Mouse (Mus musculus) mesoderm, embryonic 11.5 days (tissue): ENCODE data around the gene Hadh.
A peak's percentile ranks its signal among the peaks of the same experiment; 100 is the strongest.

ENCODE experiments used
- DNase-seq: peaks from one replicate; pipeline ENCODE4 v3.0.0-alpha.2; 2012; ENCODE audit warnings: low read depth, low spot score

The Hadh gene

DNA sequence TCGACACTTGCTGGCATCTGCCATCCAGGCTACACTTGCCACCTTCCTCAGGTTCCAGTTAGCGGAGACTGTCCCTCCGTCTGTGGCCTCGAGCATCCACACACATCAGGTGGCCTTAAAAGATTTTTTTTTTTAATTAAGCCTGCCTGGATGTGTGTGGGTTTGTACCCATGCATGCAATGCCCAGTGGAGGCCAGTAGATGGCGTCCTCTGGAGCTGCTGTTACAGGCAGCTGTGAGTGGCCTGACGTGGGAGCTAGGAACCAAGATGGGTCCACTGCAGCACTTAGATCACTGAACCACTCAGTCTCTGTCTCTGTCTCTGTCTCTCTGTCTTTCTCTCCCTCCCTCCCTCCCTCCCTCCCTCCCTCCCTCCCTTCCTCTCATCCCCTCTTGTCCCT lies 43.8 kb downstream of the Hadh start:
- peak; percentile 34 for DNase-seq

DNA sequence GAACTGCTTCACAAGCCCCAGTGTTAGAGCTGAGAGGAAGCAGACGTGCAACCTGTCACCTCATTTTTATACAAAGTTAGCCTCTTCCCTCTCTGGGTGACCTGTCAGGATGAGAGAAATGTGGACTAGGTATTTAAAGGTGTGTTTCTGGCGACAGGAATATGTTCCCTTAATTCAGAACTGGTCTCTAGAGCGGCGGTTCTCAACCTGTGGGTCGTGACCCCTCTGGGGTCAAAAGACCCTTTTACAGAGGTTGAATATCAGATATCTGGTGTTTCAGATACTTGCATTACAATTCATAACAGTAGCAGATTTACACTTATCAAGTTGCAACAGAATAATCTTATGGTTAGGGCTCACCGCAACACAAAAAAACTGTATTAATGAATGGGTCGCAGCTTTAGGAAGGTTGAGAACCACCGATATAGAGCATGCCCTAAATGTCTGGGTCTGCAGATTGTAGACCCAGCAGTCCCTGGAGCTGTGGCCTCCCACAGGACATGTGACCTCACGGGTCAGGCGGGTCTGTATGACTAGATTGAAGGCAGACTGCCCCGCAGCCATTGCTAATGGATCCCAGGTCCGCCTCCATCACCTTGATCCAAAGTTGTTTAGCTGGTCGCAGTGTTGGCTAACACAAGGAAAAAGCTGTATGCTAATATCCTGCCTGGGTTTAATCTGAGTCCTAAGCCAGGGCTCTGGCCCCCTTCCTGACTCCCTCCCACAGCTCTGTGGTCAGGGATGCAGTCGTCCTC lies 53.1 kb downstream of the Hadh start:
- DNase-seq, result no peak

DNA sequence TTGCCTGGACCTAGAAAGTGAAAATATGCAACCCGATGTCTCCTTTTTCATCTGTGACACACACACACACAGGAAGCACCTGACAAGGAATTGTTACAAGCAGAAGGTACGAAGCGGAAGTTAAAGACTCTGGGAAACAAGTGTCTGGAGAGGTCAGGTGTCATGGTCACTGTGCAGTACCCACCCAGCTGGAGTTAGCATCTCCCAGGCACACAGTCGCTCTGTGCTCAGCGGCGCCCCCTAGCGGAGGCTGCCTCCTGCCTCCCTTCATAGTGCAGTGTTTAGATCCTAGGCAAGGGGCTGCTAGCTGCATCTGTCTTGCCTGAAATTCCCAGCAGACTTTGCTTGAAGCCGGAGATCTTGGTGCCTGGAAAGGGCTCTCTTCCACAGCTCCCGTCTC lies 57.1 kb downstream of the Hadh start:
- DNase-seq, result peak; percentile 23

DNA sequence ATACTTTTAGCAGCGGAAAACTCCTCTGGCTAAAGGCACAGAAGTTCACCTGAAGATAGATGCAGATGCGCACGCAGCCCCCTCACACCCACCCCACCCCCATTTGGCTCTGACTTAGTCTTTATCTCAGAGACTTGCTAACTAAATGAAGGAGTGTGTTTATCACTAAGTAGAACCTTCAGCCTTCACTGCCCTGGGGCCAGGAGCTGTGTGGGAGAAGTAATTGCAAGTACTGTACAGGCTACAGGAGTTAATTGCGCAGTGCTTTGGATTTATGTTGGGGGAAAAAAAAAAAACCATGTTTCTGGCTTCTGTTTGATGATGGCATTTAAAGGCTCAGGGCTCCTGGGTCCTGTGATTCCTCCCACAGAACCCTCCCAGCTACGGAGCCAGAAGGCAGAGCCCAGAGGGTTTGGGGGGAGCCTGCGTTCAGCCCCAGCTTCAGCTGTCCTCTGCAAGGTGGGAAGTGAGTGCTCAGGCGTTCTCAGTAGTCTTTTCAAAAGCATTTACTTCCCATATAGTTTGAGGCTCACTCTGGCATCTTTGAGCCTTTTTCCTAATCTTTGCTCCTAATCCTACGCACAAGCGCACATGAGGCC lies 57.7 kb downstream of the Hadh start:
- DNase-seq, result no peak

DNA sequence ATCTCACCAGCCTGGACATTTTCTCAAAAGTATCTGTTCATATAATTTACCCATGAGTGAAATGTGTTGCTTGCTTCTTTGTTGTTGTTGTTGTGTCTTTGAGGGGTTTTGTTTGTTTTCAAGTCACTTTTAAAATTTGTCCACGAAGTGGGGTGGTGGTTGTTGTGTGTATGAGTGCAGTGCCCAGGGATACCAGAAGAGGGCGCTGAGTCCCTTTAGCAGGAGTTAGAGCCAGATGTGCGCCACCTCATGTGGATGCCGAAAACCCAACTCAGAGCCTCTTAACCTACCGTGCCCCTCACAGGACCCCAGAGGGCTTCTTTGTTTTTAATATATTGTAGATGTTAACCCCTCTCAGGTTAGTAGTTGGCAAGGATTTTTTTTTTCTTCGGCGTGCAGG lies 59.7 kb downstream of the Hadh start:
- no peak for DNase-seq

DNA sequence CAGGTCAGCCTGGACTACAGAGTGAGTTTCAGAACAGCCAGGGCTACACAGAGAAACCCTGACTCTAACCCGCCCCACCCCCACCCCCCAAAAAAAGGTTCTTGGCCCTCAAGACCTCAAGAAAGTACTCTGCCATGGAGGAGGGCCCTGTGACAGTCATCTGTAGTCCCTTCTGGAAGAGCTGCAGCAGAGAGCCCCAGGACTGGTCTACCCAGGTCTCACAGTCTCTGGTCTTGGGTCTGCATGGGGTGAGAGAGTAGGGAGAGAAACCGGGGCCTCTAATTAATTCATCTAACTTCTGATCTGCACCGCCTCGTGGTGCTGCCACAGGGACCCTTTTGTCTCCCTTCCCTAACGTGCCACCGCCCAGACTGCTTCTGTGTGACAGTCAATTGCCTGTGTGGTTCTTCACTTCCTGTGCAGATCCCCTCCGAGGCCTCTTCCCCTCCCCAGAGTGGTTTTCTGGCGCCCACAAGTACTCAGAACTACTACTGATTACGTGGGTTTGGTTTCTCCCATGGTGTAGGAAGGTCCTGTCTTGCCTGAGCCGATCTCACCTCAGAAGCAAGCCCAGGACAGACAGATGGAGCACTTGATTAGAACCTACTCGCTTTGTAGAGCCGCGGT lies 63.5 kb downstream of the Hadh start:
- no peak for DNase-seq

DNA sequence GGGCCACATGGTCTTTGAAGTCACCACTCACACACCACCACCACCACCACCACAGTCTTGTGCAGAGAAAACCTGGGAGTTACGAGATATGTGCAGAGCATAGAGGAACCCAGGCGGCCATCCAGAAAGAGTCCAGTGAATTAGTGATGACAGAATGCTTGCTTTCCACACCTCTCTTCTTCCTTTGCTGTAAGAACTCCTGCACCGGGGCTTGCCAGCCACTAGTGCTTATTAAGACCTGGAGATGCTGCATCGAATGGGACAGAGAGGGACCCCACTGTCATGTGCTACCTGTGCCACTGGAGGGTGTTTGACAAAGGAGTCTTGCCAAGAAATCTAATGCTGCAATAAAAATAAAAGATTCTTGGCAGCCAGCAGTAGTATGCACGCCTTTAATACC lies 64.1 kb downstream of the Hadh start:
- no peak for DNase-seq

DNA sequence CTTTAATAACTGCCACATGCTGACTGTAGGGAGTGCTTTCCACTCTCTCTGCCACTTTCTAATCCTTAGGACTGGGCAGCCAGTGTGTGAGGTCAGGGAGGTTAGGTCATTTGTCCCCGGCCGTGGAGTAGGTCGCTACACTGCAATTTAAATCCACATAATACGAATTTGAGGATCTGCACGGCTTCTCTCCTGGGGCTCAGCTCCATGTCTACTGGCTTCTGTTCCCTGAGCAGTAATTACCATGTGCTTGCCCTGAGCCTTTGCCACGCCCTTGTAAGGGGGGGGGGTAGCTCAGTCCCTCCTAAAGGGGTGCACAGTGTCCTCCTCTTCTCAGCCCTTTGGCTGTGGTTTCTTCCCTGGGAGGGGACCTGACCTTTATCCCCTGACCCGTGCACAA lies 69.6 kb downstream of the Hadh start:
- DNase-seq, result no peak

DNA sequence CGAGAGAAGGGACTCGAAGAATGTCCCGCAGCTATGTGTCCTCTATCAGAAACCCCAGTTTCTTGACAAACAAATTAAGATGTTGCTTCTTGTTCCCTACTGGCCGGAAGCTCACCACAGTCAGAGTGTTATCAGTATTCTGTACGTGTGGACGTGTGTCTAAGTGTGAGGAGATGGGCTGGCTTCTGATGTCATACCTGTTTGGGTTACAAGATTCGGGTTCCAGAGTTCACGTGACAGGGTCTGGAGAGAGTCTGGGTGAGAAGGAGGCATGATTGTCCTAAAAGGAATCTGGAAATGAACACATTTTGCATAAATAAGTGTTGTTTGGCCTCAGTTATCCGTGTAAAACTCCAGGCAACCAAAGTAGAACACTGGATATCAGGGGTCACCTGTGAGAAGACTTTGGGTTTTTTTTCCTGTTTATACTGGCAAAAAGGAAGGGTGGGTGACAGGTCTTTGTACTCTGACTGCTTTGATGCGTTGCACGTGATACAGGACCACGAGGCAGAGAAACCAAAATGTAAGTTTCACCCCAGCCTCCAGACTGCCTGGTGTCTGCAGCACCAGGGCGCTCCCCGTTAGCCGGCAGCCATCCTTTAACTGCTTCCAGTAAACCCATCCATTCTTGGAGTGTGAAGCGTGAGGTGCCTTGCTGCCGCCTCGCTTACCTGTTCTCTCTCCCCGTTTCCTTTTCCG lies 72.2 kb downstream of the Hadh start:
- no peak for DNase-seq

DNA sequence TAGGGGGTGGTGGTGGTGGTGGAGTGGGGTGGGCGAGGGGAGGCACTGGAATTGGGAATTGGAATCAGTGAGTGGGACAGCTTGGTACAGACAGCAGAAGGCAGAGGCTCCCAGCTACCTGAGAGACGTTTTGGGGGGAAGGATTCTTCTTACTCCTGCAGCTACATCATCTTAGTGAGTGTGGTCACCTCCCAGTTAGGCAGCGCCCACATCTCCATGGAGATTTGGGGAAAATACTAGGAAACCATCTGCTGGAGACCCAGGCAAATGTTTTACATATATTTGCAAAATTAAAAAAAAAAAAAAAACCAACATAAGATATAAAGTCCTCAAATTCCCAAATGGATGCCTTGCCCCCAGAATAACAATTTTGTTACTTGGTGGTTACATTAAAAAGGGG lies 72.9 kb downstream of the Hadh start:
- DNase-seq, result no peak

DNA sequence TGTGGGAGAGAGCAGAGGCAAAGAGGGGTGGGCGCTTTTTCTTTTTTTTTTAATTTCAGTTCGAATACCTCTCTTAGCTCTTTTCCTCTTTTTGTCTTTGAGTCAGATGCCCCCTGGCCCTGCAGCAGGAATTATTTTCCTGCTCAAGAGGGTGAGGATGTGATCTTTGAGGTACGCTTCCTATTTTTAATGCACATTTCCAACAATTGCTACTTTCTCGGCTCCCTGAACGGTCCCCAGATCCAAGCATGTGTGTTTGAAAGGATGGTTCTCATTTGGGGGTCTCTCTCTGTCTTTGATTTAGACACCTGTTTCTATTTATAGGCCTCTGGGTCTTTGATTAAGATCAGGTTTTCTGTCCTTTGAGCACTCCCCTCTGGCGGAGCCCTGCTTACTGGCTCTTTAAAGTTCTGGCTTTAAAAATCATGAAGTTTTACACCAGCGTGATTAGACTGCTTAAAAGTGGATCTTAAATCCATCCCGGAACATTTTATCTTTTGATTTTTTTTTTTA lies 75.3 kb downstream of the Hadh start:
- DNase-seq, result peak; percentile 17

DNA sequence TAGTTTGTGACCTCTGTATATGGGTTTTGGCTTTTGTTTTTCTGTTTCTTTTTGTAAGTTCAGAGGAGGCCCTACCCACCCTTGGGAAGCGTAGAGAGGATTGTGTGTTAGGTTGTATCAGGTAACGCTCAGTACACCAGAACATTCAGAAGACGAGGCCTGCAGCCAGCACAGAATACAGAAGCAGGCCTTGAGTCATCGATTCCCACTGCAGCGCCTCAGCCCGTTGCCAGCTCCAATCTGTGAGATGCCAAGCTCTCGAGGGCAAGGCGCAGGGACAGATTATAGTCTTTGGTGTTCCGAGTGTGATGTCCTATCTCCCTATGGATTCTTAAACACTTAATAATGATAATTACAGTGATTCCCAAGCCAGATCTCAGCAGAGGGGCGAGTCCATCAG lies 75.9 kb downstream of the Hadh start:
- DNase-seq, result no peak

DNA sequence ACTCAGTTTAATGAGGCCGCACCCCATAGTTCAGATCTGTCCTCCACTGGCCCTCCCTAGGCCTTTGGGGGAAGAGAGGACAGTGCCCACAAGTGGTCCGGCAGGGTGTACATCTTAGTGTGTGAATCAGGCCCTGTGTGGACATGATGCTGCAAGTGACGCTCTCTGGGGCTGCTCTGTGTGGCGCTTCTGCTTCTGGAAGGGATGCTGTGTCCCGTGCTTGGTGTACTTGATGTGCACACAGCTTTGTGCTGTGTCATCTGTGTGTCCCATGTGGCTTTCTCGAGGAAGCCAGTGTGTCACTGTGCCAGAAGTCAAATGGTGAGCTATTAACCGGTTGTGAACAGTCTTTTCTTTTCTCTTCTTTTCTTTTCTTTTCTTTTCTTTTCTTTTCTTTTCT lies 80.4 kb downstream of the Hadh start:
- no peak for DNase-seq

DNA sequence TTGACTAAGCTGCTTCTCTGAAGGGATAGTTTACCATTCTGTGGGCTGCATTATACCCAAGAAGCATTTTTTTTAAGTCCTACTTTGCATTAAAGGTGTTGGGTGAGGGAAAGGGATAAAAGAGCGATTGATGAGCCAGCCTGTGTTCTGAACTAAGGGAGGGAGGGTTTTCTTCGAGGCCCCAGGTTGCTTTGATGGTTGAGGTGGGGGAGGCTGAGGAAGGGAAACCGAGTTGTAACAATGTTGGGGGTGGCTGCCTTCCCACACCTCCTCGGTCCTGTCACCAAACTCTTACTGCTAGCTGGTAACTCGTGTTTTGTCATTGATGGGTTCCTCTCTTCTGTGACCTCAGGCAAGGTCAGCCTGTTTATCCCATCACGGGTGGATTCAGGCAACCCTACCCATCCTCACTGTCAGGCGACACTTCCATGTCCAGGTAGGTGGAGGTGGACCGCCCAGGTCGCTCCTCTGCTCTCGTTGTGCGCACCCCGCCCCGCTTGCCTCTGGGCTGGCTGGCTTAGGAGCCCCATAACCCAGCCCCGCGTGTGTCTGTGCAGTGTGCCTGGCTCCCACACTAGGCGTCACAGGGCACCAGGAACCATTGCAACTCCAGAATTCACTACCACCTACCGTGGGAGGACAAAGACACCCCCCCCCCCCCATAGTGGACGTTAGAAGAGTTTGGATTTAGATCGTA lies 81.1 kb downstream of the Hadh start:
- DNase-seq, result no peak

DNA sequence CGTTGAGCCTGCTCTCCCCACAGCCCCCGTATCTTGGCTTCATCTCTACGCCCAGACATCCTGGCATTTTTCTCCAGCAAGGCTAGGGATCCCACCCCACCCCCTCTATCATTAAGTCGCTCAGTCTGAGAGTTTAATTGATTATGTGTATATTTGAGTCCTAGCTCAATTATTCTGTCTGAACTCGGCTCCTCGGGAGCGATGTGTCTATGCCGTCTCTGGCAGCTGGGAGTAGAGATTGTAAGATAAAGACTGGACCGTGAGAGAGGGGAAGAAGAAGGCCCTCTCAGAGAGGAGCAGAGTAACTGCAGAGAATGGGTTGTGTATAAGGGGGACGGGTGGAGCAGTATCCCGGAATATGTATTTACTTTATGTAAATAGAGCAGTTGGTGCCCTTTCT lies 81.7 kb downstream of the Hadh start:
- no peak for DNase-seq

DNA sequence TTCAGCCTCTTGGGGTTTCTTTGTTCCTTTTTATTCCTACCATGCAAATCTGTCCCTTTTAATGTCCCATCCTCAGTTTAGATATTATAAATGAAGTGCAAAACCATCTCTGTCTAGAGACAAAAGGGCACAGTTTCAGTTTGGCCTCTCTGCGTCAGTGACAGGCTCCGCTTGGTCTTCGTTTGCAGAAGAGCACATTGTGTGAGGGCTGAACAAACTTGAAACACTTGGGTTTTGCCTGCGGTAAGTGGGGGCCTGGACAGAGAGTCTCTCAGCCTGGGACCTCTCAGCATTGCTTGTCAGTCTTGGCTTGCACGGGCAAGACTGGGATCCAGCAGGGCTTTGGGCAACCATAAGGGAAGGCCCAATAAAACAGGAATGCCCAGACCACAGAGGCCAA lies 85.7 kb downstream of the Hadh start:
- DNase-seq, result no peak
